In the genomic region with DNA sequence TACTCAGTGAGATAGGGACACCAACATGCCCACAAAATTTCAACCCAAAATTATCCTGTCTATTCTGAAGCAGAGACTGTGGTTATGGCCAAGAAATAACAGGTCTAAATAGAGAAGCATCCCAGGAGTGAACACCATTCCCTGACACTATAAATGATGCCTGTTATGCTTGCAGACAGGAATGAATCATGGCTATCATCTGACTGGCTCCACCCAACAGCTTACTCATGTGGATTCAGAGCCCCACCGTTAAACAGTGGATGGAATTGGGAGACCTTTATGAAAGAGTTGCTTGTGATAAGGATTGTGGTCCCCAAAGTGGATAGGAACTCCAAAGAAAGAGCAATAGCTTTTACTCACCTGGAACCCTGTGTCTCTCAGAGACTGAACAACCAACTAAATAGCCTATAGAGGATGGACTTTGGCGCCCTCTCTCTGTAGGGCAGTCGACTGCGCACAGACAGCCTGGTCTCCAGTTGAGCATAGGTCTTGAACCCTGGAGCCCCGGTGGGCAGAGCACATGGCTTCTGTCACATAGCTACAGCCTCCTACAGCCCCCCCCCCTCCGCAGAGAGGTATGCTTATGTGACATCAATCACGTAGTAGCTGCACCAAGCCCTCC, we compare ENCODE assay signal across 16 mouse cellular contexts.
DNase-seq lines count a peak whose midpoint lies in the region; ATAC-seq and TF ChIP-seq lines count a peak whose summit lies in the region.
"Had no signal": no experiment of that assay in that cellular context is flagged by ENCODE, and none has a peak within 500 bp of the region (broad histone marks: within the 10 kb centered on the region; RNA-seq: fewer than 3 reads in every experiment).

No protein-coding gene starts in this region.

- peak; percentile 15 for DNase-seq in gastrocnemius, adult 2 months
- DNase-seq in gastrocnemius, adult 18-20 months (ENCODE audit: low spot score): no peak
- DNase-seq in liver: peak; percentile 10
- no peak for DNase-seq in liver, embryonic 11.5 days (ENCODE audit: low spot score)
- DNase-seq in B cell, adult 2 months: peak; percentile 15 to 19
- DNase-seq: gastrocnemius, postnatal 10 days had no signal

- ATAC-seq in liver, embryonic 11.5 days (replicated peaks; ENCODE audit: low FRiP score): no peak
- peak; percentile 53 for ATAC-seq in granulocyte monocyte progenitor cell, adult 5-6 weeks (replicated peaks; ENCODE audit: poor library complexity, severe bottlenecking)
- no peak for ATAC-seq in forebrain, embryonic 13.5 days
- ATAC-seq in hindbrain, embryonic 12.5 days (ENCODE audit: low FRiP score): no peak
- ATAC-seq: CD4-positive, CD25-positive, alpha-beta regulatory T cell, adult 4 months; forebrain, embryonic 14.5 days; midbrain, embryonic 16.5 days had no signal

- H3K27me3 ChIP-seq in liver, embryonic 11.5 days (replicated peaks; ENCODE audit: control insufficient read depth, insufficient read depth, low read length): no peaks in the 10 kb centered on the region
- no peaks in the 10 kb centered on the region for H3K27me3 ChIP-seq in forebrain, embryonic 13.5 days
- H3K27me3 ChIP-seq in hindbrain, embryonic 12.5 days: no peaks in the 10 kb centered on the region
- H3K27me3 ChIP-seq: embryonic facial prominence, embryonic 13.5 days; neural tube, embryonic 12.5 days had no signal

- H3K4me2 ChIP-seq in liver, embryonic 11.5 days: no peak overlapping the region
- H3K4me2 ChIP-seq in forebrain, embryonic 13.5 days: no peak overlapping the region
- H3K4me2 ChIP-seq in hindbrain, embryonic 12.5 days (replicated peaks): no peak overlapping the region
- H3K4me2 ChIP-seq: embryonic facial prominence, embryonic 13.5 days; hindbrain, embryonic 14.5 days; neural tube, embryonic 12.5 days had no signal

- TF ChIP-seq CTCF in gastrocnemius, adult 2 months (IDR thresholded peaks at IDR 0.05): peak; percentile 23; the same call in 1 of the 2 replicates

- H3K36me3 ChIP-seq in liver, embryonic 11.5 days (ENCODE audit: control insufficient read depth, insufficient read depth, low read length): no peaks in the 10 kb centered on the region
- H3K36me3 ChIP-seq in forebrain, embryonic 13.5 days (ENCODE audit: poor library complexity, severe bottlenecking): no peaks in the 10 kb centered on the region
- H3K36me3 ChIP-seq in hindbrain, embryonic 12.5 days: no peaks in the 10 kb centered on the region
- H3K36me3 ChIP-seq: embryonic facial prominence, embryonic 13.5 days; neural tube, embryonic 12.5 days had no signal

- intact Hi-C loops in gastrocnemius, adult 2 months (cut with DNase I): no loop called here

- H3K9me3 ChIP-seq in liver, embryonic 11.5 days (ENCODE audit: control insufficient read depth, low read length): no peaks in the 10 kb centered on the region
- H3K9me3 ChIP-seq in forebrain, embryonic 13.5 days (replicated peaks): no peaks in the 10 kb centered on the region
- H3K9me3 ChIP-seq in hindbrain, embryonic 12.5 days (replicated peaks): no peaks in the 10 kb centered on the region
- H3K9me3 ChIP-seq: embryonic facial prominence, embryonic 13.5 days; neural tube, embryonic 12.5 days had no signal

- H3K4me1 ChIP-seq in liver, embryonic 11.5 days (replicated peaks; ENCODE audit: control insufficient read depth, insufficient read depth, low read length): no peaks in the 10 kb centered on the region
- H3K4me1 ChIP-seq in forebrain, embryonic 13.5 days: no peaks in the 10 kb centered on the region
- H3K4me1 ChIP-seq in hindbrain, embryonic 12.5 days: no peaks in the 10 kb centered on the region
- H3K4me1 ChIP-seq: embryonic facial prominence, embryonic 13.5 days; neural tube, embryonic 12.5 days had no signal

- no peak overlapping the region for H3K9ac ChIP-seq in liver, embryonic 11.5 days (ENCODE audit: low read depth, low read length)
- H3K9ac ChIP-seq in forebrain, embryonic 13.5 days: no peak overlapping the region
- no peak overlapping the region for H3K9ac ChIP-seq in hindbrain, embryonic 12.5 days
- H3K9ac ChIP-seq: embryonic facial prominence, embryonic 13.5 days; hindbrain, embryonic 14.5 days; neural tube, embryonic 12.5 days had no signal

- no peak overlapping the region for H3K27ac ChIP-seq in gastrocnemius, adult 2 months
- H3K27ac ChIP-seq in liver, embryonic 11.5 days (ENCODE audit: low read depth, low read length): no peak overlapping the region
- H3K27ac ChIP-seq in forebrain, embryonic 13.5 days: no peak overlapping the region
- H3K27ac ChIP-seq in hindbrain, embryonic 12.5 days: no peak overlapping the region
- H3K27ac ChIP-seq: embryonic facial prominence, embryonic 13.5 days; hindbrain, embryonic 14.5 days; macrophage; neural tube, embryonic 12.5 days had no signal

- WGBS in liver, embryonic 11.5 days: 86% methylated on average over 7 of the region's 7 CpGs
- WGBS in forebrain, embryonic 13.5 days: 94% methylated on average over 7 of the region's 7 CpGs
- 91% methylated on average over 7 of the region's 7 CpGs for WGBS in hindbrain, embryonic 12.5 days

- H3K4me3 ChIP-seq in gastrocnemius, adult 2 months: no peak overlapping the region
- no peak overlapping the region for H3K4me3 ChIP-seq in liver, embryonic 11.5 days (ENCODE audit: low read depth, low read length)
- H3K4me3 ChIP-seq in forebrain, embryonic 13.5 days: no peak overlapping the region
- no peak overlapping the region for H3K4me3 ChIP-seq in hindbrain, embryonic 12.5 days
- H3K4me3 ChIP-seq: embryonic facial prominence, embryonic 13.5 days; neural tube, embryonic 12.5 days had no signal

Comparison
In these comparisons a context has a peak if more than half of its experiments do, and no peak if none do; other contexts are left out.
1. DNase-seq: peak in gastrocnemius, adult 2 months (single experiment), liver (single experiment) and B cell, adult 2 months (2 of 2); none in gastrocnemius, adult 18-20 months (single experiment) and liver, embryonic 11.5 days (single experiment).